Mouse (Mus musculus): ENCODE measurements around the gene Jade1.

Jade1 gene

DNA sequence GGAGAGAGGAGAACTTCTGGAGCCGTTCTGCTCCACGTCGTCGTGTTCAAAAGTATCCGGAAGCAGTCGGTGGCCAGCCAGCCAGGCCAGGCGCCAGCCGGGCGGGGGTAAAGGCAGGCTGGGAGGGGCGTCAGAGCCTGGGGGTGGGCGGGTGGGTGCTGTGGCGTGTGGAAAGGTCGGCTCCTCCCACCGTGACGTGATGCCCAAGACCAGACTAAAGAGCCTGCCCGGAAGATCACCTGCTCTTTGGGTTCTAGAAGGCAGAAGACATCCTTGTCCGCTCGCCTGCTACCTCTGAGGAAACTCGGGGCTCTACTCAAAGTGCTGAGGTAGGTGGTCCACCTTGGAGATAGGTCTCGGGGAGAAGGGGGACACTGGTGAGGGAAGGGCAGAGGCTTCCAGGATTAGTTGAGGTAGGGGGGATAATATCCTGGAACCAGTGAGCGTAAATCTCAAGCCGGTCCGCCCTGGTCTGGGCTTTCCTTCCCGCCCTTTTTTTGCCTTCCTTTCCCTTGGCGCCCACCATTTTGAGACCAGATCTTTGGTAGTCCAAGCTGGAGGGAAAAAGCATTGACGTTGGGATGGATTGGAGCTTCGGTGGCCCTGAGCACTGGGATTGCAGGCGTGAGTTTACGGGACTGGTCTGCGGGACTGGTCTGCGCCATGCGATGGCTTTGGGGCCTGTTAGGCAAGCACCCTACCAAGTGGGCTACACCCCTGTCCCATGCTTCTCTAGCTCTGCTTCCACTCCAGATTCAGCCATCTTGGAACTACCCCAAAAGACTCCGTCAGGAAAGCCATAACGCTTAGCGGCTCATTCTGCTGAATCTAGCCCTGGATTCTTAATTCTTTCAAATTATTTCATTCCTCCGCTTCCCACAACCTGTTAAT is at the start of gene Jade1:
TSS of gene Jade1 (plus strand) at position 241 of the 891 bp plus-strand sequence.
- no peak for DNase-seq (ENCODE audit: low read depth, low spot score)

DNA sequence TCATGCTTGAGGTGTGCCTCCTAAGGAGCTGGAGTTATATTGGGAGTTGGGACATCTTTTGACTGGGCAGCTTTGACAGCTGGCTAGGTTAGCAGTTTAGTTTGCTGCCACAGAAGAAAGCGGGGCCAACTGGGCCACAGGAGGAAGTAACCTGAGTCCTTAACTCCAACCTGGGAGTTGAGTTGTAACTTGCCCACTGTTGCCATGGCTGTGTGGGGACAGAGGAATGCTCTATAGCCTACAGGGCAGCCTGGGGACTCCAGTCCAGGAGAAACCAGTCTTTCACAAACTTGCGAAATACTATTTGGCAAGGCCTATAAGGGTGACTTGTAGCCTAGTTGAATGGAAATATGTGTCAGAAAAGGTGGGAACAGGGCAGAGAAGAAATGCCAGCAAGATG is 46.1 kb upstream of the Jade1 start:
- no peak for DNase-seq (ENCODE audit: low read depth, low spot score)

DNA sequence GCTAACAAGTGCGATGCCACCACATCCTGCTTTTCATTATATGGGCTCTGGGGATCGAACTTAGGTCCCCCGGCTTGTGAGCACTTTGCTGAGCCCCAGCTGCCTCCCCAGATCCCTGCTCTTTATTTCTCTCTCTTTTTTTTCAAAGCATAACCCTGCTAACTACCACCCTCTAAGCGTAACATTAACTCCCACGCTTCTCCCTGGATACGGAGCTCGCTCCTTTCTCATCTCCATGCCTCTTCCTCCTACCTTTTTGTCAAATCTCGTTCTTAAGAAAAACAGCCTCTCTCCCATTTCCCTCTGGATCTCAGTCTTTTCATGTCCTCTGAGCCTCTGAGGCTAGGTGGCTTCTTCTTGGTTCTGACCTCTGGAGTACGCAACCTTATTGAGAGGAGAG is 45.3 kb upstream of the Jade1 start:
- no peak for DNase-seq (ENCODE audit: low read depth, low spot score)

DNA sequence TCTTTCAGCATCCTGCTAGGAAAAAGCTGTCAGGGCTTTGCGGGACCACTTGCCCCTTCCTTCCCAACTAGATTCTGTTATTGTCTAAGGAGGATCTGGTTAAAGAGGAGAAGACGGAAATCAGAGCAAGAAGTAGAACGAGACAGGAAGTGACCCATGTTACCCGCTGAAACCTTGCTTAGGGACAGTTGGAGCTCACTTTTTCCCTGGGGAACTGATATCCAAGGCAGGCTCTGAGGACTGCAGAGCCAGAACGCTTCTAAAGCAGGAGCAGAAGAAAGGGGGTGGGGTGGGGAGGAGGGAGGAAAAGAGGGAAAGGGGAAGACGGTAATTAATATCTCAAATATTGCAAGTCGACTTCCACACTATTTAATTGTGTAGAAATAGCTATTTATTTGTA is 44.8 kb upstream of the Jade1 start:
- no peak for DNase-seq (ENCODE audit: low read depth, low spot score)

DNA sequence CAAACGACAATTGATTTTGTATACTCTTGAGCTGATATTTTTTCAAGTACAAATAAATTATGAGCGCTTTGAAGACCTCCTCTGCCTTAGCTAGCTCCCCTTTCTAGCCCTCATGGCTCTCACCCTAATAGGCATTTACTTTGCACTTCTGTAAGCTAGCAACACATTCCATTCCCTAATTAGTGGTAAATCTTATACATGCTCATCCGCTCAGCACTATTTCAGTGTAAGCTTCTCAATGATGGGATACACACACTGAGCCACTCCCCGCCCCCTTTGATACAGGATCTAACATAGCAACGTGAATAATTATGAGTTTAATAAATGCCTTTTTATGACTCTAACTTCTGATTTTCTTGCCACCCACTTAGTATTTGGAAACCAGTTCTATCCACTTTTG is 41.5 kb upstream of the Jade1 start:
- no peak for DNase-seq (ENCODE audit: low read depth, low spot score)

DNA sequence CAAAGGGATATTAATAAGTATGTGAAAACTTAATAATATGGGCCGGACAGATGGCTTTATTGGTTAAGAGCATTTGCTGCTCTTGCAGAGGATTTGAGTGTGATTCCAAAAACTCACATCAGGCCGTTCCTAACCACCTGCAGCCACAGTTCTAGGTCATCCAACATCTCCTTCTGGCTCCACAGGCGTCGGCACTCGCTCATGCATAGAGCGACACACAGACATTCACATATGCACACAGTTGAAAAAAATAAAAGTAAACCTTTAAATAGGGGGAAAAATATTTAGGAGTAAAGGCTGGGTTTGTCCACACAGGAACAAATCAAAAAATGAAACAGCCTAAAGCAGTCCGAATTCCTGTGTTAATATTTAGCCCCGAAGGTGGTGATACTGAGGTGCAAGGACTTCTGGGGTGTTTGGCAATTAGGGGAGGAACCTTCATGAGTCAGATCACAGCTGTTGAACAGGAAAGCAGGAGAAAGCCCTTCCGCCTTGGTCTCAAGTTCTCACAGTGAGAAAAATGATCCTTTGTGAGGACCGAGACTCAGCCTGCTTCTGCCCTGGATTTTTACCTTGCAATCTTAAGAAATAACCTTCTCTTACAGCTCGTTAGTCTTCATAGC is 40.7 kb upstream of the Jade1 start:
- DNase-seq (ENCODE audit: low read depth, low spot score): no peak

DNA sequence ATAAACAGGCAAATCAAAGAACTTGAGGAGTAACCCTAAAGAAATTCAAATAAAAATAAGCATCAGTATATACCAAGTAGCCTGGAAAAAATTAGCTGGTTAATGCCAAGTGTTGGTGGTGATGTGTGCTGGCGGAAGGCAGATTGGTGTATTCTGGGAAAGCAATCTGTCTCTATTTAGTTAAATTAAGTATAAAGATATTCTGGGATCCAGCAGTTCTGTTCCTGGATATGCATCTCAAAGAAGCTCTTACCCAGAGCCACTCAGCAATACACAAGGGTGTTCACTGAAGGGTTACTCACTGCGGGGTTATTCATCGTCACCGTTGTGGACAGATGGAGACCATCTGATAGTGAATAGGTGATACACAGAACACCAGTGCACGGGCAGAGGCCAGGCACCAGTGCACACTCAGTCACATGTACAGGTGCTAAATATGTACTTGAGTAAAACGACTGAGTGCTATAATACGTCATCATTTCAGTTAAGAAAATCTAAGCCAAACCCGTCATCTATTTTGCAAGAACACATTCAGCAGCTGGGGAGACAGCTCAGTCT is 38.5 kb upstream of the Jade1 start:
- no peak for DNase-seq (ENCODE audit: low read depth, low spot score)

DNA sequence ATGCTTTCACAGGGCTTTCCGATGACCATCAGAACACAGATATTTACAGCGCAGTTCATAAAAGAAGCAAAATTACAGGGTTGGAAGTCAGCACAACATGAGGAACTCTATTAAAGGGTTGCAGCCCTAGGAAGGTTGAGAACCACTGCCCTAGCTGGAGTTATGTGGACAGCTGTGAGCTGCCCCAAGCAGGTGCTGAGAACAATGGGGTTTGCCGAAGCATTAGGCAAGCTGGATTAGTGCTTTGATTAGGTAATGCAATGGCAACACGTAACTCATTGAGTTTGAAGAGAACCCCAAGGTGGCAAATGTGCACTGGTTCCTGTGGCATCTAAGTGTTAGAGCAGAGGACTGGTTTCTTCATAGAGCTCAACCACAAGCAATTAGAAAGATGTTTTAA is 34.6 kb upstream of the Jade1 start:
- DNase-seq (ENCODE audit: low read depth, low spot score): no peak

DNA sequence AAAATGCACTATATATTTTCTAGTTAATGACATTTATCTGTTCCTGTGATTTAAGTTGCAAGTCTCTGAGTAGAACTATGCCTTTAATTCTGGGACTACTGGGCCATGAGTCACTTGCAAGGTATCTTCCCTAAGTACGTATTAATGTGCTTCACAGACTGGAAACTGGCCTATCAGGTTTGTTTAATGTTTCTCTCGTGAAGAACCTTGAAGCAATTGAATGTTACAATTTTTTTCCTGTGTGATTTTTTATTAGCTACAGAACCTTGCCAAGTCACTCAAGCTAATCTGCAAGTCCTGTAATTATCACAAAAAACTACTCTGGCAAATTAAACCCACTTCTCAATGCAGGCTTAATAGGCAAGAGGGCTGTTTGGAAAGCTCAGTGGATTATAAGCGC is 33.8 kb upstream of the Jade1 start:
- DNase-seq (ENCODE audit: low read depth, low spot score): no peak

DNA sequence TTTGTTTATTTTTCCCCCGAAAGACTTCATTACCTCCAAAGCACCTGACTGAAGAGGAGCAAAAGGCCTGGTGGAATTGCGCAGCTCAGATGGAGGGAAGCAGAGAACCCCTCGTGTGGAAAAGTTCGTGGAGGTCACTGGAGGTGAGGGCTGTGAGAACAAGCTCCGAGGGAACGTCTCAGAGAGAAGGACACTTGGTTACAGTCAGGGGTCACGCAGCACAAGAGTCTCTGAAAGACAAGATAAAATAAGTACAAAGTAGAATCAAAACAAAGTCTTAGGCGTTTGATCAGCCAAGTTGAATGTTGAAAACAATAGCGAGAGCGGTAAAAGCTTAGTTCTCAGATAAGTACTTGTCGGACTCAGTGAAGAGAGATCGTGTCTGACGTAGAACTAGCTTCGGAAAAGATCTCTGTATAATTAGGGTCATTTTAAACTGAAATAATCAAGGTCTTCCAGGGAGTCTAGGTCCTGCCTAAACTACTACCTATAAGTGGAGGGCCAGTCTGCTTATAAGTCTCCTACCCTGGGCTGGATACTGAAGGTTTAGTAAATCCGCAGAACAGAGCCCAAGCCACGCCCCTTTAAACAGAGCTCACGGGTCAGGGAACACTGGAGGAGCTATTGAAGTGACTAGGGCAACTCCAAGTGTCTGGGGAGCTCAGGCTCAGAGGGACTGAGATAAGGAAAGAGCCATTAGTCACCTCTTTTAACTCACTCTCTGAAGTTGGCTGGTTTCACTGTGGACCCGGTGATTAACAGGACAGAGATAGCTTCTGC is 33.1 kb upstream of the Jade1 start:
- DNase-seq (ENCODE audit: low read depth, low spot score): no peak

DNA sequence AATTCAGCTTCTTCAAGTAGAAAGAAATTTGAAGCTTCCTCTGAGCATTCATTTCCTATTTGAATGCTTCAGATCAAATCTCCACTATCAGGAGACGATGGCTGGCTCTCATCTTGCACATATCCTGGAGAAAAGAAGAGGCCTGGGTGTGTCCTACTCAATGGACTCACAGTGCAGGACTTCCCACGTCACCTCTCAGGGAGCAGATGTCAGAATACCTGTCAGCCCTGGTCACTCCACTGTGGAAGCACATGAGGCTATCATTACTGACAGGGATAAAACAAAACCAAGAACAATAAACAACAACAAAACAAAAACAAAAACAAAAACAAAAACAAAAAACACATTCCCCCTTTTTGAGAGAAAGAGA is 32.5 kb upstream of the Jade1 start:
- no peak for DNase-seq (ENCODE audit: low read depth, low spot score)

DNA sequence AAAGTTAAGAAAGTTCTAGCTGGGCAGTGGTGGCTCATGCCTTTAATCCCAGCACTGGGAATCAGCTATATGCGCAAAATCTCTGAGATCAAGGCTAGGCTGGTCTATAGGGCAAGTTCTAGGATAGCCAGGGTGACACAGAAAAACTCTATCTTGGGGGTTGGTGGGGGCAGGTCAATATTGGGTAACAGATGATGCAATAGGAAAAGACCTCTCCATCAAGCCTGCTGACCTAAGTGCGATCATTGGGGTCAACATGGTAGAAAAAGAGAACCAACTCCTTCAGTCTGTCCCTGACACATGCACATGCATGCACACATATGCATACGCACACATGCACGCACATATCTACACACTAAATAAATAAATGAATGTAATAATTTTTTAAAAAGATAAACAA is 32.1 kb upstream of the Jade1 start:
- DNase-seq (ENCODE audit: low read depth, low spot score): no peak

DNA sequence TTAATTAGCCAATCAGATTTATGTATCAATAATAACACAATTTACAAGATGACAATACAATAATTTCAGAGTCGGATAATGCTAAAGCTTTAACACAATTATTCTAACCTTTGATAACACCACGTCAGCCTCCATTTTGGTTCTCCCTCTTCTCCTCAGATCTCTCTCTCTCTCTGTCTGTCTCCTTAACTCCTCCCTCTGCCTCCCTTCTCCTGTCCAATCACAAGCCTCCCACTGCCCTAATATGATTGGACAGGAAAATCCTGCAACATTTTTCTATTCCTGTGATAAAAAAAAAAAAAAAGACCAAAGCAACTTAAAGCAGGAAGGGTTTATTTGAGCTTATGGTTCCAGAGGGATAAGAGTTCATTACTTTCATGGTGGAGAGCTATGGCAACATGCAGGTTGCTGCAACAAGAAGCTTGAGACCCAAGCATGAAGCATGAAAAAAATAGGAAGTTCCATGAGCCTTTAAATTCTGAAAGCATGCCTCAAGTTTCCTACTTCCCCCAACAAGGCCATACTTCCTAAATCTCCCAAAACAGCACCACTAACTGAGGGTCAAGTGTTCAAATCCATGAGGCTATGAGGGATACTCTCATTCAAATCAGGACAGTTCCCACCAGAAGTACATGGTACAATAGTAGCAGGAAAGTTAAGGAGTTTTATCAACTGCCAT is 27.1 kb upstream of the Jade1 start:
- DNase-seq (ENCODE audit: low read depth, low spot score): no peak

DNA sequence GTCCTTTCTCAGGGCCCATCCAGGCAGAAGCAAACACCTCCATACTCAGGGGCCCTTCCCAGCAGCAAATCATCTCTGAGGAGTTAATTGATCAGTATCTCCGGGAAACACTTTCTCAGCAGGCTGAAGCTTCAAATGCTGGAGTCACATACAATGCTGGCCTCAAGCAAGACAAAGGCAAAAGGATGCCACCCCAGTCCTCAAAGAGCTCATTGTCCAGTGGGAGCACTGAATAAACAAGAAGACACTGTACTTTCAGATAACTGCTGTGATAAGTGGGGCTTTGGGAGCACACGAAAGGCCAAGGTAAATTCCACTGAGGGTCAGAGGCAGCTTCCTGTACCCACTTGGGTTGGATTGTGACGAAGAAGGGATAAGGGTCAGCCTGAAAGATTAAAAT is 25.4 kb upstream of the Jade1 start:
- no peak for DNase-seq (ENCODE audit: low read depth, low spot score)

DNA sequence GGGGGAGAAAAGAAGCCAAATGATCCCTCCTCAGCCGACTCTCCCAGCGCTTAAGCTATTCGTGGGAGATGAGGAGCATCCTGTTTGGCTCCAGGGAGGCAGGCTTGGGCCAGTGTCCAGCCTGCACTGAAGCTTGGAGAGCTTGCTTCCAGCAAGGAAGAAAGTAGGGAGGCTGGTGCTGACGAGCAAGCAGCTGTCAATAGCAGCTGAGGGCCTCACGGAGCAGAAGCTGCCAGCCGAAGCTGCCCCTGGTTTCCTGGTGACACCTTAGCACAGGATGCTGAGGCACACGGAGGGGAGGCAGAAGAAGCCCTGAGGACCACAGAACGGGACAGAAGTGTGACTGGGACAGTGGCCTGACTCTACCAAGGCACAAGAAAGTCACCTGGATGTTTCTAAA is 24.0 kb upstream of the Jade1 start:
- no peak for DNase-seq (ENCODE audit: low read depth, low spot score)

DNA sequence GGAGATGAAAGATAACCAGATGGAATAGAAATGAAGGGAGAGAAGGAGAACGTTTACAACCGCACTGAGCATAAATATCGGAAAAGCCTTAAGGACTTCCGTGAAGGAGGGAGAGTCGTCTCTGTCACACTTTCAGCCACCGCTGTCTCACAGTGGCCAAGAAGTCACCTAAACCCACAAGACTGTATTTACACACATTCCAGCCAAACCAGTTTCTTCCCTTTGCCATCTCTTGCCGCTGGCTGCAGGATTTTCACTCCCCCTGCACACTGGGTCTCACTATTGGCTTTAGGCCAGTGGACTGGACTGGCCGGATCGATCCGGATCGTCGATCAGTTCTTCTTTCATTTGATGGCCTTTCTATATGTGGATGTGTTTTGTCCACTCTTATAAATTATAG is 23.4 kb upstream of the Jade1 start:
- DNase-seq (ENCODE audit: low read depth, low spot score): no peak

DNA sequence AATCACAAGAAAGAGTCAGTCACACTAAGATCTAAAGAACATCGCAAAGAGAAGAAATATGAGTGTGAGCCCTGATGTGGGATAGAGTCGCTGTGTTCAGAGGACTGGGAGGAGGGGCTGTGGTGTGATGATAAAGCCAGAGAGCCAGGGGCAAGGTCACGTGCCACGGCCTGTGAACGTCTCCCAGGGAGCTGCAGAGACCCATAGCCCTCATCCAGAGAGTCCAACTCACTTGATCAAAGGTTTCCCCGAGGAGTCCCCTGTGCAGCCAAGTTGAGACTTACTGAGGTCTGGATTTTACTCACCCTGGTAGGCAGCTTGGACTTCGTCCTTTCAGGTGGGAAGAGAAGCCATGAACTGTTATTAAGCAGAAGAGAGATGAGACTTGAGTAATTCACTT is 21.9 kb upstream of the Jade1 start:
- no peak for DNase-seq (ENCODE audit: low read depth, low spot score)

DNA sequence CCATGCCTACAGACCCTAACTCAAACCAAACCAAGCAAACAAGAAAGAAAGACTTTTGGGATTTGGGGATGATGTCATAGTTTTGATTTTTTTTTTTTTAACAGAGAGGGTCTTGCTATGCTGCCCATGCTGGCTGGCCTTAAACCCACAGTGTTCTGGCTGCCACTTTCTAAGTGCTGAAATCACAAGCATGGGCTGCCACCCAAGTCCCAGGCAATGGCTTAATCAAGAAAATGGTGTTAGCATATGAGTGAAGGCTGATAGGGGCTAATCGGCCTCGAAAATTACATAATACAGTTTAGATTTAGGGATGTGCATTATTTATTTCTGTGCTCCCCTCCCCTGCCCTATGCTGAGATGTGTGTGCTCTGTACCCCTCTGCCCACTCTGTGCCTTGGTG is 17.6 kb upstream of the Jade1 start:
- no peak for DNase-seq (ENCODE audit: low read depth, low spot score)

DNA sequence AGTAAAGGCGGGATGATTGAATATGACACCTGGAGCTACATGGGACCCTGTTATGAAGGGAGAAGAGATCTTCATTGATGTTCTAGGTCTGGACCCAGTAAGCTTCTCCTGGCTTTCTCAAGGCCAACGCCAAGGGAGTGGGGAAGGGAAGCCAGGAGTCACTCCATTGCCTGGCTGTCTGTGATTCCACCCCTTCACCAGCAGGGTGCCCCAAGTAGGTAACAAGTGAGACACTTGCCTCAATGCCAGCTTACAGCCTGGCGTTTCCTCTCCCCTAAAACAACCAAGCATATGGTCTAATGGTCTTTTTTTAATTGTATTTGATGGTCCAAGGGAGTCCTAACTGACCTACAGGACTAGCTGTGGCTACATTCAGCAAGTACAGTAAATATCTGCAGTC is 14.2 kb upstream of the Jade1 start:
- no peak for DNase-seq (ENCODE audit: low read depth, low spot score)

DNA sequence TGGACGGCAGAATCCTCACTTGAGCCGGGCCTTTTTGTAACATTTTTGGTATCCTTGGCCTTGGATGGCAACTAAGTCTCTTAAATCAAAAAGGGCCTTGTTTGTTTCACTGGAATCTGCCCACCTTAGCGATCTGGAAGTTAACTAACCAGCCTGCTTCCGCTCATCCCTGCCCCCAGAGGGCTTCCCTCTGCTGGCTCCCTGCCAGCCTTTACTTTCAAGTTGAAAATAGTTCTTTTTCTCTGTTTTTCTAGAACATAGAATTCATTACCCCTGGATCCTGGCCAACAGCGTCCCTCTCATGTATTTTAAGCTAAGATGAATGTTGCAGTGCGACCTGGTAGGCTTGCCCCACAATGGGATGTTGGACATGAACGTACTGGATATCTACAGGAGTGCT is 11.1 kb upstream of the Jade1 start:
- DNase-seq (ENCODE audit: low read depth, low spot score): no peak

DNA sequence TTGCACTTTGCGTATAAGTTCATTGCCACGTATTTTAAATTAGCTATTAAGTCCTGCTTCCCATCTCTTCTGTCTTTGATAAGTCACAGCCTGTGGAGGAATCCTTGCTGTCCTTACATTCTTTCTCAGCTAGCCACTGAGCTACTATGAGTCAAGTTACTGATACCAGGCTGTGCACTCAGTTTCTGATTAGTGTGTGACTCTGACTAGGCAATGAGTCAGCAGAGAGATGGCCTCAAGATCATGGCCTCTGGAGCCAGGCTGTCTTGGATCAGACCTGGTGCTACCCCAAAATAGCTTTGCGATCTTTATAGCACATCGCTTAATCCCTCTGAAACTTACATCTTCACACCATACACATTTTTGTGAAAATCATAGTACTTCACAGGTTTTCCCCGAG is 8.2 kb upstream of the Jade1 start:
- no peak for DNase-seq (ENCODE audit: low read depth, low spot score)

DNA sequence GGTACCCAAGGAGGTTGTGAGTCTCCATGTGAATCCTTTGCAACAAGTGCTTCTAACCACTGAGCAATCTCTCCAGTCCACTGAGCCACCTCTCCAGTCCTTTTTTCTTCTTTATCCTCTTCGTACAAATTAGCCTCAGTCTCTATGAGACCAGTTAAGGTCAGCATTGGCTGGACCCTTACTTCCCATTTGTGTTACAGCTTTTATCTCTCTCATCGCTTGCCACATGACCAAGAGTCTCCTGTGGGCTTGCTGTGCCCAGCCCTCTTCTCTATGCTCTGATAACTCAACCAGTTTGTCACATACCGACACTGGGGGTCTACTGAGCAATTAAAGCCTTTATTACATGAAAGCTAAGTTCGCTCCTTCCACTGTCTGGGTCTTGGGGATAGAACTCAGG is 7.3 kb upstream of the Jade1 start:
- DNase-seq (ENCODE audit: low read depth, low spot score): no peak
